Mouse (Mus musculus): ENCODE measurements around the gene Pde4d. TPM values are rescaled to one million over a fixed set of nuclear protein-coding genes. Genes with fewer than 3 reads are reported as not detected.

Pde4d gene
- polyA plus RNA-seq, 1 experiment from 2014 or later, result 13.0 TPM

DNA sequence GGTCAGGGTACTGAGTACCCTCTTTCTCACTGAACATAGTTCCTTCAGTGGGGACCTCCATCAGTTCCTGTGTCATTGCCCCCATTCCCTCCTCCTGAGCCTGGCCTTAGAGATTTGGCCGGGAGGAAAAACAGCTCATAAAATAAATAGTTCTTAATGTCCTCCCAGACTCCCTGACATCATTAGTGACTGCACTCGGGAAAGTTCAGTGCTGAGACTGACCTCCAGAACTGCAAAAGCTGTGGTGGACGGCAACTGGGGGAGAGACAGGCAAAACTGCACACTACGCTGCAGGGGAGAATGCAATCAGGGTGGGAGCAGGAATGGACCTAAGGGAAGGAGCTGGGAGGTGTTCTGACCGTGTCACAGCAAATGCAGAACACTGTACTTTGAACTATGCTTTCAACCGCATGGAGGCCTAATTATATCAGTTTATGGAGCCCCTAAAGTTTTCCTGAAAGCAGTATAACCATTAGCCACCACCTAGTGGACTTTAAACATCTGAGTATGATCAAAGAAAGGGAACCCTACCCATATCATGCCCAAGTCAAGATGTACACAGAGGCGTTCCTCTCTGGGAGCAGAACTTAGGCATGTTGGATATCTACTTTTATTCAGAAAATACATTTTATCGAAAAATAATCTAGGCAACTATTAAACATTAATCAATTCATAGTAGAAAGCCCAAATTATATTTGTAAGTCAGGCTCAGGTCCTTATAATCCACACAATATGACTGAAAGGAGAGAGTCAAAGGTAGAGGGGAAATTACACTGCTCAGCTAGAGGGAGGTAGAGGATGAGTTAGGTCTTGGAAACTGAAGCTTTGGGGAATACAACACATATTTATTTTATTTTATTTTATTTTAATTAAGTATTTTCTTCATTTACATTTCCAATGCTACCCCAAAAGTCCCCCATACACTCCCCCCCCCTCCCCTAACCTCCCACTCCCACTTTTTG lies 618.8 kb downstream of the Pde4d start:
- no peaks in the 10 kb centered on the region for H3K9me3 ChIP-seq (ENCODE audit: control insufficient read depth, low read length)
- WGBS, result 50% methylated on average over 8 of the region's 8 CpGs
- no peak overlapping the region for H3K4me2 ChIP-seq (replicated peaks; ENCODE audit: low read depth)
- no peak for ATAC-seq (ENCODE audit: low FRiP score, low TSS enrichment)
- no peak overlapping the region for H3K27ac ChIP-seq (replicated peaks)
- no peaks in the 10 kb centered on the region for H3K4me1 ChIP-seq (replicated peaks; ENCODE audit: control insufficient read depth, insufficient read depth)
- no peaks in the 10 kb centered on the region for H3K36me3 ChIP-seq (ENCODE audit: control insufficient read depth, insufficient read depth, low read length)
- no peaks in the 10 kb centered on the region for H3K27me3 ChIP-seq (ENCODE audit: control insufficient read depth, insufficient read depth, low read length)
- H3K4me3 ChIP-seq (ENCODE audit: low read depth, low read length), result no peak overlapping the region
- no peak for DNase-seq (ENCODE audit: low spot score)
- TF ChIP-seq CTCF (IDR thresholded peaks at IDR 0.05; ENCODE audit: low read depth) (no peak), EP300 (optimal IDR thresholded peaks at IDR 0.05) (no peak)
- H3K9ac ChIP-seq (ENCODE audit: low read length), result no peak overlapping the region

DNA sequence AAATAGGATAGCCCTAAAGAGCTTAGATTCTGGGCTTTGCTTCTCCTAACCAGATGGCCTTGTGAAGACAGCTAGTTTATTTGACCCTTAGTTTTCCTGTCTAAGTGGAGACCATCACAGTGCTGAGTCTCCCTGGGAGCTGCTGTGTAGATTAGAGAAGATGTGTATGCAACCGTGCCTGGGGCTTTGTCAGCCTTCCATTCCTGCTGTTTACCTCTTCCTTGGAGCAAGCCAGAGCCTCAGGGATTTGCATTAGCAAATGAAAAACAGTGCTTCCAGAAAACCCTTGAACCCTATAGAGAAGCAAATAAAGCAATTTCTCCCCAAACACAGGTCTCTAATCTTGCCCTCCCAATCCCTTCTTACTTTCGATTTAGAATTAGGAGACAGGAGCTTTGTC lies 623.6 kb downstream of the Pde4d start:
- H3K27me3 ChIP-seq (ENCODE audit: control insufficient read depth, insufficient read depth, low read length), result no peaks in the 10 kb centered on the region
- no peaks in the 10 kb centered on the region for H3K9me3 ChIP-seq (ENCODE audit: control insufficient read depth, low read length)
- ATAC-seq (ENCODE audit: low FRiP score, low TSS enrichment) (no peak), DNase-seq (ENCODE audit: low spot score) (no peak)
- TF ChIP-seq EP300 (optimal IDR thresholded peaks at IDR 0.05), result no peak
- TF ChIP-seq CTCF (IDR thresholded peaks at IDR 0.05; ENCODE audit: low read depth), result no peak
- WGBS, result 30% methylated on average over 2 of the region's 2 CpGs
- H3K36me3 ChIP-seq (ENCODE audit: control insufficient read depth, insufficient read depth, low read length), result no peaks in the 10 kb centered on the region
- H3K27ac ChIP-seq (replicated peaks), result no peak overlapping the region
- H3K4me1 ChIP-seq (replicated peaks; ENCODE audit: control insufficient read depth, insufficient read depth), result no peaks in the 10 kb centered on the region
- no peak overlapping the region for H3K4me3 ChIP-seq (ENCODE audit: low read depth, low read length)
- H3K4me2 ChIP-seq (replicated peaks; ENCODE audit: low read depth), result no peak overlapping the region
- H3K9ac ChIP-seq (ENCODE audit: low read length), result no peak overlapping the region

DNA sequence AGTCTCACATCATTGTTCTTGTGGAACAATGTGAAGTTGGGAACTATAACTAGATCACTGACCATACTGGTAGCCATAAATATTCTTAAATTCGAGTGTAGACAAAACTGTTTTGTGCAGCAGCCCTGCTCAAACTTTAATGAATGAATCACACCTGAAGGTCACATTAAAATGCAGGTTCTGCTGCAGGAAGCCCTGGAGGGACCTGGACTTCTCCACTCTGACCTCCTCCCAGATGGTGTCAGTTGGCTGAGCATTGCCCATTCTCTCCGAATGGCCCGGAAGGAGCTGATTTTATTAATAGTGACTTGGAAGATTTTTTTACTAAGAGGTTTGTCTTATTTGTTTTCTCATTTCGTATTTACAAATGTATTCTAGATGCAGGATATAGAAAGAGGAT lies 624.3 kb downstream of the Pde4d start:
- Histone ChIP-seq H3K4me3 (ENCODE audit: low read depth, low read length) (no peak overlapping the region), H3K9me3 (ENCODE audit: control insufficient read depth, low read length) (no peaks in the 10 kb centered on the region), H3K27me3 (ENCODE audit: control insufficient read depth, insufficient read depth, low read length) (no peaks in the 10 kb centered on the region), H3K36me3 (ENCODE audit: control insufficient read depth, insufficient read depth, low read length) (no peaks in the 10 kb centered on the region), H3K9ac (ENCODE audit: low read length) (no peak overlapping the region), H3K27ac (replicated peaks) (no peak overlapping the region), H3K4me2 (replicated peaks; ENCODE audit: low read depth) (no peak overlapping the region), H3K4me1 (replicated peaks; ENCODE audit: control insufficient read depth, insufficient read depth) (no peaks in the 10 kb centered on the region)
- TF ChIP-seq CTCF (IDR thresholded peaks at IDR 0.05; ENCODE audit: low read depth), result no peak
- no peak for TF ChIP-seq EP300 (optimal IDR thresholded peaks at IDR 0.05)
- DNase-seq (ENCODE audit: low spot score), result no peak
- WGBS, result 60% methylated on average over 4 of the region's 4 CpGs
- ATAC-seq (ENCODE audit: low FRiP score, low TSS enrichment), result no peak

DNA sequence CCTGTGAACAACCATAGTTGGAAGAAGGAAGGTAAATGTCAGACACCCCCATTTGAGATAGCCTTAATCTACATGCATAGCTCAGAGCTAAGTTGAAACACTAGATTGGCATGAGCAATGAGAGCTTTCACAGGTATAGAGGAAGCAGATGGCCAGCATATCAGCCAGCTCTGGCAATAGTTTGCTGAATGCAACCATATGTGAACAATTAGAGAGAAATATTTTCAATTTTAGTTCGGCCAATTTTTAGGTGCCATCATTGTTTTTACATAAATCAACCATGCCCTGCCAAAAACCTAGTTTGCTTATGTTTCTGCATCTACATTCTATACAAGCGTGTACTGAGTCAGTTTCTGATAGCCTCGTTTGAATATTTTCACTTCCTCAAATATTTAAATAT lies 642.9 kb downstream of the Pde4d start:
- H3K27ac ChIP-seq (replicated peaks), result no peak overlapping the region
- no peaks in the 10 kb centered on the region for H3K9me3 ChIP-seq (ENCODE audit: control insufficient read depth, low read length)
- no peaks in the 10 kb centered on the region for H3K36me3 ChIP-seq (ENCODE audit: control insufficient read depth, insufficient read depth, low read length)
- H3K27me3 ChIP-seq (ENCODE audit: control insufficient read depth, insufficient read depth, low read length), result no peaks in the 10 kb centered on the region
- no peak overlapping the region for H3K4me3 ChIP-seq (ENCODE audit: low read depth, low read length)
- no peaks in the 10 kb centered on the region for H3K4me1 ChIP-seq (replicated peaks; ENCODE audit: control insufficient read depth, insufficient read depth)
- H3K9ac ChIP-seq (ENCODE audit: low read length), result no peak overlapping the region
- TF ChIP-seq CTCF (IDR thresholded peaks at IDR 0.05; ENCODE audit: low read depth), result no peak
- no peak for TF ChIP-seq EP300 (optimal IDR thresholded peaks at IDR 0.05)
- ATAC-seq (ENCODE audit: low FRiP score, low TSS enrichment), result no peak
- WGBS, result 76% methylated on average over 3 of the region's 3 CpGs
- no peak overlapping the region for H3K4me2 ChIP-seq (replicated peaks; ENCODE audit: low read depth)
- DNase-seq (ENCODE audit: low spot score), result no peak

DNA sequence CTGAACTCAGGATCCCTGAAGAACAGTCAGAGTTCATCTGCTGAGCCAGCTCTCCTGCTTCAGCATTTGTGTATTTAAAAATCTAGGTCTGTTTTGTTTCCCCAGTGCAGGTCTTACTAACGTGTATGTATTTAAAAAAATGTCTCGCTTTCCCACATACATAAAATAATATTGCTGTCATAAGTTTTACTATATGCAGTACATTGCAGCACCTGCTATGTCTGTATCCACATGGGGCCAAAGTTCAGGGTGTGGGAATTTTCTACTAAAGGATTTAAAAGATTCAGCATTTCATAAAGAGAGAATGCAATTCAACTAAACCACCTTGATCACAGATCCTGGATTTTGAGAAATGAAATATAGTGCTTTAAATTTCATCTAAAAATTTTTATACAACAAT lies 646.9 kb downstream of the Pde4d start:
- Histone ChIP-seq H3K27ac (replicated peaks) (no peak overlapping the region), H3K36me3 (ENCODE audit: control insufficient read depth, insufficient read depth, low read length) (no peaks in the 10 kb centered on the region), H3K27me3 (ENCODE audit: control insufficient read depth, insufficient read depth, low read length) (no peaks in the 10 kb centered on the region), H3K4me2 (replicated peaks; ENCODE audit: low read depth) (no peak overlapping the region), H3K9ac (ENCODE audit: low read length) (no peak overlapping the region), H3K4me3 (ENCODE audit: low read depth, low read length) (no peak overlapping the region), H3K9me3 (ENCODE audit: control insufficient read depth, low read length) (no peaks in the 10 kb centered on the region), H3K4me1 (replicated peaks; ENCODE audit: control insufficient read depth, insufficient read depth) (no peaks in the 10 kb centered on the region)
- ATAC-seq (ENCODE audit: low FRiP score, low TSS enrichment) (no peak), DNase-seq (ENCODE audit: low spot score) (no peak)
- 58% methylated on average over 2 of the region's 2 CpGs for WGBS
- TF ChIP-seq EP300 (optimal IDR thresholded peaks at IDR 0.05) (no peak), CTCF (IDR thresholded peaks at IDR 0.05; ENCODE audit: low read depth) (no peak)

DNA sequence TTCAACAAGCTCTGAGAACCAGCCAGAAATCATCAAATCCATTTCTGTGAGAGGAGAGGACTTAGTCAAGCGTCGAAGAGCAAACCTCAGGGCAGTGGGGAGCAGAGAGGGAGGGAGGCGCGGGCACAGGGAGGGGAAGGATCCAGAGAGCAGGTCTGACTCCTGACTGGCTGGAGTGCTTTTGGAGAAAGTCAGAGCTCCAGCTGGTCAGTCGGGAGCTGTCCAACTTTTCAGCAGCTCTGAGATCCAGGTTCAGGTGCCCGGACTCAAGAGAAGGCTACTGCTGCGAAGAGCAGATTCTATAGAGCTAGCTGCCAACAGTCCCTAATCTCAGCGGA lies 666.2 kb downstream of the Pde4d start:
- peak; percentile 70 for DNase-seq (ENCODE audit: low spot score)
- H3K4me1 ChIP-seq (replicated peaks; ENCODE audit: control insufficient read depth, insufficient read depth), result no peaks in the 10 kb centered on the region
- H3K9ac ChIP-seq (ENCODE audit: low read length), result no peak overlapping the region
- WGBS, result 0% methylated on average over 8 of the region's 8 CpGs
- H3K36me3 ChIP-seq (ENCODE audit: control insufficient read depth, insufficient read depth, low read length), result no peaks in the 10 kb centered on the region
- H3K27ac ChIP-seq (replicated peaks), result no peak overlapping the region
- no peaks in the 10 kb centered on the region for H3K9me3 ChIP-seq (ENCODE audit: control insufficient read depth, low read length)
- TF ChIP-seq EP300 (optimal IDR thresholded peaks at IDR 0.05), result no peak
- TF ChIP-seq CTCF (IDR thresholded peaks at IDR 0.05; ENCODE audit: low read depth), result no peak
- peak; percentile 21; the same call in 1 of the 2 replicates for ATAC-seq (ENCODE audit: low FRiP score, low TSS enrichment)
- peak overlapping the region; percentile 52 for H3K4me2 ChIP-seq (replicated peaks; ENCODE audit: low read depth)
- peak overlapping the region; percentile 35 for H3K4me3 ChIP-seq (ENCODE audit: low read depth, low read length)
- H3K27me3 ChIP-seq (ENCODE audit: control insufficient read depth, insufficient read depth, low read length), result no peaks in the 10 kb centered on the region

Data from stomach, postnatal 0 days (tissue).